Mouse (Mus musculus): ENCODE measurements around the gene Gm44511.

DNA sequence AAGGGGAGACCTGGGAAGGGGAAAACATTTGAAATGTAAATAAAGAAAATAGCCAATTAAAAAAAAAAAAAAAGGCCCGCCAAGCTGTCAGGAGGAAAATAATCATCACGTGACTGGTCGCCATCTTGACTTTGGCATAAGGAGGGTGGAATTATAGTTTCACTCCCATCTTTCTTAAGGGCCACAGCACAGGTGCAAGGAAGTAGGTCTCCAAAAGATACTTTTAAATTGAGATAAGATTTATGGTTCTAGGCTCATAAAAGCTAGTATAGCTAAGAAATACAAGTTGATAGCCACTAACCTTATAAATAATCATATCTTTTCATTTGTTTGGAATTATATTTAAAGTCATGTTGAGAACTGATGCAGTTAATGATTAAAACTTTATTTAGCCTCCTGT, 28.8 kb upstream of the Gm44511 start:
- TF ChIP-seq CTCF (IDR thresholded peaks at IDR 0.05; ENCODE audit: low read depth, low read length) (no peak), POLR2AphosphoS5 (IDR thresholded peaks at IDR 0.05; ENCODE audit: insufficient replicate concordance, low read depth, low read length) (no peak)
